Mouse (Mus musculus) CH12F3 (cell line): ENCODE measurements at regions not wholly inside any gene's neighbourhood (a gene's known extent, or its start where the extent isn't known, plus 50 kb on each side); places are given as distances from the start of the nearest gene placed in this dataset.

Experiments
- in situ Hi-C: fragments of 300-500 bp; cut with MboI; formaldehyde crosslinking; loops from 2 replicates; pipeline ENCODE4 v1.14.3; 2020; ENCODE audit warnings: low sequenced_read_pairs

DNA sequence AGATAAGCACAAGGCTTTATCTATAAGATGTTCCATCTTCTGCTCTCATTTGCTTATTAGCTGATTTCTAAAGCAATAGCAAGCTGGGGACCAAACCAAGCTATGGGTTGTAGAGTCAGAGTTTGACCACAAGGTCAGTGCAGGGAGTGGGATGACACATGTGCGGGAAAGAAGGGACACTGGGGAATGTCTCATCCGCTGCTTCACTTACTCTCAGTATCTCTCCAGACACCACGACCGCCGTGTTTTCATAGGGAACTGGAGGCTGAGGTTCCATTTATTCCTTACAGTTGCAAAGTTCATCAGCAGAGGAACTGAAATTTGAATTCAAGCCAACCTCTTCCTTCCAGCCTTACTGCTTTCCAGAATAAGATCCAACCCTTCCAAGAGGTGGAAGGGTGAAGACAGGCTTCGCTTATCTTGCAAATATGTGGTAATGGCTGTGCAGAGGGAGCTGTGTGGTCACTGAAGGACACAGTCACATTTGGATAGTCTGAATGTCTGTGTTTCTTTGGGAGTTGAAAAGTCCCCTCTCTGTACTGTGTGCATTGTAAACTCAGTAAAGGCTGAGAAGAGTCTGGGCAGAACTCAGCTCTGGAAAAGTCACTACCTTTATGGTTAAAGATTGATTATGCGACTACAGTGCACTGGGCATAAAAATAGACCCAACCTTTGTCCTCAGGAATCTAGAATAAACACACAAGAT is 118.1 kb upstream of the C1qtnf3 start:
- in situ Hi-C loops: no loop called here

DNA sequence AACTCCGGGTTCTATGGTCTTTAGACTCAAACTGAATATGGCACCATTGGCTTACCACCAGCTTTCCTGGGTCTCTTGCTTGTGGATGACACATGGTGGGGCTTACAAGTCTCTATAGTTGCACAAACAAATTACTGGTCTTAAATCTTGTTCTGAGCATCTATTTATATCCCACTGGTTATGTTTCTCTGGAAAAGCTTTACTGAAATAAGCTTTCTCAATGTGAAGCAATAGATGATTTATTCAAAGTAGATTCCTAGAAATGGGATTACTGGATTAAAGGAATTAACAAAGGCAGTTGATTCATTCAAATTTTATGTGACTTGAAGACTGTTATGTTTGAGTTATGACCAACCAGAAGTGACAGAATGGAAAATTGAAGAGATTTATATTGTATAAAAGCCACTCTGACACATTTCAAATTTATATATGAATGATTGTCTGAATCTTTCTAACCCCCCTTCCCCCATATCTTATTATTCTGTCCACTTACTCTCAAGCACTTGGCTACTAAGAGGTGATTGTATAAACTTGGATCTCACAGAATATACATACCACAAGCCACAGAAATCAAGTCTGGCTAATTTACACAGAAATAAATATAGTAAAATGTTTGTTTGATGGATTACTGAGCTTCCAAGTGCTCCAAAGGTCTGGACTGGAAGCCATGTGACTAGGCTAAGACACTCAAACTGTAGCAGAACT is 113.4 kb upstream of the C1qtnf3 start:
- in situ Hi-C loops: no loop called here

DNA sequence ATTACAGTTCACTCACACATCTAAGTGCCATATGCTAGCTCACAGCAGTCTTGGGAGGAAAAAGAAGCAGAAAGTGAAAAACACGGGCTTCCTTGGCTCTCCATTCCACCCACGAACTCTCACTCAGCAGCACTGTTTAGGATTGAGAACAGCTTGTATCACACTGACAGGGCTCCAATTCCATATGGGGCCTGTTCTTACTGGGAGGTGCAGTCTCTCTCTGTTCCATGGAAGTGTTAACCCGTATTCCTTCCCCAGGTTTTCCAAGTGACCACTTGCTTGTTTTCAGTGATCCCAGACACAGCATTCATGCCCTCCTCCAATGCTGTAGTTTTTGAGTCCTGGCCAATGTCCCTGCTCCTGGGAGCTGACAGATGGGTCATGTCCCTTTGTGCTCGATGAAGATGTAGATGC is 111.5 kb upstream of the C1qtnf3 start:
- in situ Hi-C loops: no loop called here

DNA sequence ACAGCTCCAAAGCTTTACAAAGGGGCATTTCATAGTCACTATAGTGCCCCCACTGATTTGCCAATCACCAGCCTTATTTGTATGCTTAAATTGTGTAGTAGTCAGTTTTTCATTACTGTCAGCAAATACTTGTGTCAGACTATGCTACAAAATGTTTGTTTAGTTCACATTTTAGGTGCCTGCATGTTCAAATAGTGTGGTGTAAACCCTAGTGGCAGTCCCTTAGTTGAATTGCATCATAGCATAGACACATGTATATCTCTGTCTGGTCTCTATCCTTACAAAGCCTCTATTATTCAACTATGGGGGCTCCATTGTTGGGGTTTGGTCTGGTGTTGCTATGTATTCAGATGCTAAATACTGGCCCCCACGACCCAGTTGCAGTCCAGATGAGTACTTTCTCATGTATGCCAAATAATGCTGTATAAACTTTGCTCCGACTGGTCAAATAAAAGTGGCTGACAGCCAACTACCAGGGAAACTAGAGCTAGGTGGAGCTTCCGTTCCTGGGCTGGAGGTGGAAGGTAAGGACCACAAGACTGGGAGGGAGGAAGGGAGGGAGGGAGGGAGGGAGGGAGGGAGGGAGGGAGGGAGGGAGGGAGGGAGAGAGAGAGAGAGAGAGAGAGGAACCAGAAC is 109.0 kb upstream of the C1qtnf3 start:
- in situ Hi-C loops: no loop called here

DNA sequence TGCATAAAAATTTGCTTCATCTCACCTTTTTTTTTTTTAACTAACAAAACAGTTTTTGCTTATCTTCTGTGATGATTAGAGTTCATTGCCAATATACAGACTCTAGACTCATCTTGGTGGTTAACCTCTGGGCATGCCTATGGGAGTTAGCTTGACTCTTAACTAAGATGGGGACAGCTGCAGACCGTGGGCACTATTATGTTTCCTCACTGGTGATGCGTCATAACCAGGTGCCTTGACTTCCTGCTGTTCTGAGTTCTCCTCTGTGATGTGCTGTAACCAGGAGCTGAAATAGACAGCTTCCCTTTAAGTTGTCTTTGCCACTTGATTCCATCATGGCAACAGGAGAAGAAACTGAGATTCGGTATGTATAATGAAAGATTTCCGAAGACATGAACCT is 105.4 kb upstream of the C1qtnf3 start:
- in situ Hi-C loops: no loop called here

DNA sequence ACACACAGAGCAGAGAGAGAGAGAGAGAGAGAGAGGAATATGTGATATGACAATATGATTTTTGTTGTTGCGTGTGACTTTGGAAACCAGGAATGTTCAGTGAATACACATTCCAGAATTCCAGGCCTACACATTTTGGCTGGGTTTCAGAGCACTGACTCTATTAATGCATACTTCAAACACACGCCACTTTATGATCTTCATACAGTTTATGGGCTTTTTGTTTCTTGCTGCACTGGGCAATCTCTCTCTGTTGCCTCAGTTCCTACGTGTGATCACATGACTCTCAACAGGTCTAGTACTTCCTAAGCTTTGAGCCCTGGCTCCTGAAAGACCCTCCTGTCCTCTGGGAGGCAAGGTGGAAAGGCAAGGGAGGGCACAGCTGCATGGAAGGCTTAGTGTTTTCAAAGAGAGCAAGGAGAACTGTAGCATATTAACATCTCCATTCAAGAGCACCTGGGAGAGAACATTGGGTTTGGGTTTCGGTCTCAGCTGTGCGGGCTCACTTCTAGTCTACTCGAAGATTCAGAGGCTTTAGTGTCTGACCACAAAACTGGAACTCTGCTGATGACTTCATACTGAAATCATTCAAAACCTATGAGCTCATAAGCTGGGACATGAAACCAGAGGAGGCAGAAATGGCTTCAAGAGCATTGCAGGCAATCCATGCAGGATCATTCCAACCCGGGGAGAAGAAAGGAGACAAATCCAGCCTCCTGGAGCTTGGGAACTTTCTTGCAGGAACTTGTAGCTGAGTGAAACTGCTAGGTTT is 87.9 kb upstream of the C1qtnf3 start:
- in situ Hi-C loops: no loop called here

DNA sequence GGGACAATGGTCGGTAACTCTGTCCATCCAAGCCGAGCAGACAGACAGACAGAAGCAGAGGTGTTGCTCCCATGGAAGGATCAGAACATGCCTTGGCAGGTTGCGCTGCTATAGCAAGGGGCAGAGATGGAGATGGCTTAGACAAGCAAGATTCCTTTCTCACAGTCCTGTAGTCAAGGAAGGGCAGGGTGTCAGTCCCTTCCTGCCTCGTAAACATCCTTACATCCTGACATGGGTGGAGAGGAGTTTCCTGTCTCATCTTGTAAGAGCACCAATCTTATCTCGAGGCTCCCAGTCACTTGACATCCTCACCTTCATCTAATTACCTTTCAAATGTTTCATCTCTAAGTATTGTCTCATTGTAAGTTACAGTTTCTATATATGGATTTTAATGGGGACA is 87.0 kb upstream of the C1qtnf3 start:
- in situ Hi-C loops: no loop called here

DNA sequence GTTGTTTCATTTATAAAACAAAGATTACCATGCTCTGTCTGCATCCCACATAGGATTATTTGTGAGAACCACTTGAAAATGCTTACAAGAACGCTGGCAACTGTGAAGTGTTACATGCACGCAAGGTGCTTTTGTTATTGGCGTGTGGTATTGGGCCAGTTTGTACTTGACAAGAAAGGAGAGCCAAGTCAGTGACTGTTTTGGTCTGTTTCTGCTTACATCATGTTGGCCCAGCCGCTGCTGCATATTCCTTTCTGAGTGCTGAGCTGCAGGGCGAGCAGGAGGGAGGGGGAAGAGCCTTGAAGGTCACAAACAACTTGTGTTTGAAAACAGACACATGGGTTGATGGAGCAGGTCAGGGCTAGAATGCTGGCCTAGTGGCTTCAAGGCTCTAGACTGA is 85.3 kb upstream of the C1qtnf3 start:
- in situ Hi-C loops: no loop called here

DNA sequence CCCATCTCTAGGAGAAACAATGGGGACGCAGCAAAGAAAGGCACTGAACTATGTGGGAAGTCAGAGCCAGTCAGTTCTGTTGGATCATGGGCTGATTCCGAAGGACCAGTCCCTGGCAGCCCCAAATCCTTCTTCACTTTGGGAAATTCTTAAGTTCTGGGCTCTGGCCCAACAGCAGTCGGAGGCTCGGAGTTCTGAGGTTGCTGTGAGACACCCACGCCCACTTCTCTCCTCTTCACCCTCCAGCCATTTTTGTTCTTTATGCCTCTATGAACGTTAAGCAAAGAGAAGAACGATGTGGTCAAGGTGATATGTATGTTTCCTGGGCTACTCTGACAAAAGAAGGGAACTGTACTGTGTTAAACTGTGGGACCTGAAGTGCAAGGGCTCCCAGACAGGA is 84.0 kb upstream of the C1qtnf3 start:
- in situ Hi-C loops: no loop called here

DNA sequence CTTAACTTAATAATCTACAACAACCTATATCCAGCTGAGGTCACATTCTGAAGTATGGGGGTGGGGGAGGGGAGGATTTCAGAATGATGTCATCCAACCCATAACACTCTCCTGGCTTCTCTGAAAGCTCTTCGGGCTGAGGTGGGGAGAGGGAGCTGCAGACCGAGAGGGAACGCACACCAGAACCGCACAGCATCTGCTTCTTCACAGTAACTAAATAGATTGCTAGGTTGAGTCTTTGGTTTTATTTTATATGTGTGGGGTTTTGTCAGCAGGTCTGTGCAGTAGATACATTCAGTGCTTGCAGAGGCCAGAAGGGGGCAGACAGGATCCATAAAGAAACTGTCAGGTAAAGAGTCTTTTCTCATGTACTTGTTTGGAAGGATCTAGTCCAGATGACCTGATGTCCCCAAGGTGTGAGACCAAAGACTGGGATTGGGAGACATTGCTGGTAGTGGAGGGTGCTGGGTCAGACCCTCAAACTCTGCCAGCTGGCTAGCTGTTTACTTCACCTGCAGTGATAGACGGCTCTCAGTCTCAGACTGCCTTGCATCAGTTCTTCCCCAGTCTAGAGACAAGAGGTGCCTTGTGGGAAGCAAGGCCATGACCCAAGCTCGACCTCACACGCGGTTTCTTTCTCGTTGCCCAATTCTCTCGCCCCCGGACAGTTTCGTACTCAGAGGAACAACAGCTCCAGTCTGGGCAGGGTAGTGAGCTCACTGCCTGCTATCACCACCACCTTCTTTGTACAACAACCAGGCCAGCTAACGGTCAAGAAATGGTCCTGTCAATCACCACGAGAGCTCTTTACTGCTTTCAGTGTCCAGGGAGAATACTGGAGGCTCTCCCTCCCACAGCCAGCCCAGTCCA is 83.2 kb upstream of the C1qtnf3 start:
- in situ Hi-C loops: no loop called here

DNA sequence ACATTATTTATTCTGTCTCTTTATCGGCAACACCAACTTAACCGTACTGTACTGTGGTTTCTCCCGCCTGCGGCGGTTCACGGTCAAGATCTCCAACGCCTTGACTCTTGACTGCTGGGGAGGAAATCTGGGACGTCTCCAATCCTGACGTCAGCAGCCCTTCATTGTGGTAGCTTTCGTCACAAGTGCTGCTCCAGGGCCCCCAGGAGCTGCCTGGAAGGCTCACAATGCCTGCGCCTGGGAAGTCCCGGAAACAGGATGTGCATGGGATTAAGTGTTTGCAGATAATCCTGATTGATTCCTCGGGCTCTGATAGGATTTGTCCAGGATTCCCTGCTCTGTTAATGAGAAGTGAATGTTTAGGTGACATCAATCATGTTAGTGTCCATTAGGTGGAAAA is 82.3 kb upstream of the C1qtnf3 start:
- in situ Hi-C loops: no loop called here

DNA sequence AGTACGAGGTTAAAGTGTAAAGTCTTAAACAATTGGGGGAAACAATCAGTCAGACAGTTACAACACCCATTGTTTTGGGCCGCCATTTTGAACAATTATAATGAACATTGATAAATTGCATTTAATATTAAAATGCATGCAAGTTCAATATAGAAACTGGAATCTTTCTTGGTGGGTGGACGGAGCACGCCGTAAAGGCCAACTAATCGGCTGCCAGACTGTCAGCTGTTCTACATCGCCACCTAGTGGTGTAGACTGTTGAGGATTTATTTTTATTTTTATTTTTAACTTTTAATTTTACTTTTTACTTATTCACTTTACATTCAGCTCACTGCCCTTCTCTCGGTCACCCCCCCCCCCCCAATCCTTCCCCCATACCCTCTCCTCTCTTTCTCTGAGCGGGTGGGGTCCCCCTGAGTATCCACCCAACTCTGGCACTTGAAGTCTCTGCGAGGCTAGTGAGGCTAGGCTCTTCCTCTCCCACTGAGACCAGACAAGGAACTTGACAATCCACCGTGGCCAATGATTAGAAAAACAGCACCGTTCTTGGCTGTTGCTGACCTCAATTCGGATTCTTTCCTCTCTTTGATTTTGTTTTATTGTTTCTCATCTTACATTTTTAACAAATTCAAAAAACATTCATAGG is 79.7 kb upstream of the C1qtnf3 start:
- in situ Hi-C loops: no loop called here

DNA sequence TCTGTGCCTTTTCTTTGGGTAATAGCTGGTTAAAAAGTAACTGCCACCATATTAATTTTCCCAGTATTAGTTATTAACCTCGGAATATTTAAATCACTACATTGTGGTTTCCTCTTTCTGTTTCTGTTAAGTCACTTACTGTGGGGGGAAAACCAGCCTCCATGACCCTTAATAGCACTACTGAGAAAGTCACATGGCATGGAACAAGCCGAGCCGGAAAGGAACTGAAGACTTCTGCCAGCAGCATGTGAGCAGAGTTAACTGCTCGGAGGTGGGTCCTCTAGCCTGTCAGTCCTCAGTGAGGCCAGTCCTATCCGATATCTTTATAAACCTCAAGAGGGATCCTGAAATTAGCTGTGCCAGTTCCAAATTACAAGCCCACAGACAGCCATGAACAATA is 75.8 kb upstream of the C1qtnf3 start:
- in situ Hi-C loops: no loop called here

DNA sequence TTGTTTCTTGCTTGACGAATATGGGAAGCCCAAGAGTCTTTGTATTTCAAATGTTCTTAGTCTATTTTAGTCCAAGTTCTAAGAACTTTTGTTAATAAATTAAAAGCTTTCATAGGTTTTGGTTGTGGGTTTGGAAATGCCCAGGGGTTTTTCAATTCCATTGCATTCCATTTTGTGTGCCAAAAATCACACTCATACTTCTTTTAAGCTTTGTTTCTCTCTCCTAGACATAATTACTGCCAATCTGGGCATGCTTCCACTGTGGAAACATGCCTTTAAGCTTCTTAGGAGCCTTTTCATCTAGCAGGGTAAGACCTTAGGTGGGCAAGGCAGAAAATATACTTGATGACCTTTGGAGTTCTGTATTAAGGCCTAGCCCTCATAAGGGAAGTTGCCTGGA is 70.4 kb upstream of the C1qtnf3 start:
- in situ Hi-C loops: no loop called here

DNA sequence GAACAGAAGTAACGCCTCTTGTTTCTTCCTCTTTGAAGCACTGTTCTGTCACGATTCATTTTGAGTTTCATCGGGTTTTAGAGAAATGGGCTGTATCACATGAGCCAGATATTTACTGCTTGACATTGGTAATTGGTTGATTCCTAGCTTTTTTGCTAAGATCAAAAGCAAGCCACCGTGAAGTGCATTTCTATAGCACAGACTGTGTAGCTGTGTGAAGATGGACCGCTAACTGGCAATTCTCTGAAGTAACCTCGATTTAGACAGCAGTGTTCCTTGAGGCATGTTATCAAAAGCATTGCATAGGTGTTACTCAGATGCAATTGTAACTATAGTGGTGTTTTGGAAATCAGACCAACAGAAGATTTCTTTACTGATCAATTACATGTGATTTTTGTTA is 64.1 kb upstream of the C1qtnf3 start:
- in situ Hi-C loops: no loop called here

DNA sequence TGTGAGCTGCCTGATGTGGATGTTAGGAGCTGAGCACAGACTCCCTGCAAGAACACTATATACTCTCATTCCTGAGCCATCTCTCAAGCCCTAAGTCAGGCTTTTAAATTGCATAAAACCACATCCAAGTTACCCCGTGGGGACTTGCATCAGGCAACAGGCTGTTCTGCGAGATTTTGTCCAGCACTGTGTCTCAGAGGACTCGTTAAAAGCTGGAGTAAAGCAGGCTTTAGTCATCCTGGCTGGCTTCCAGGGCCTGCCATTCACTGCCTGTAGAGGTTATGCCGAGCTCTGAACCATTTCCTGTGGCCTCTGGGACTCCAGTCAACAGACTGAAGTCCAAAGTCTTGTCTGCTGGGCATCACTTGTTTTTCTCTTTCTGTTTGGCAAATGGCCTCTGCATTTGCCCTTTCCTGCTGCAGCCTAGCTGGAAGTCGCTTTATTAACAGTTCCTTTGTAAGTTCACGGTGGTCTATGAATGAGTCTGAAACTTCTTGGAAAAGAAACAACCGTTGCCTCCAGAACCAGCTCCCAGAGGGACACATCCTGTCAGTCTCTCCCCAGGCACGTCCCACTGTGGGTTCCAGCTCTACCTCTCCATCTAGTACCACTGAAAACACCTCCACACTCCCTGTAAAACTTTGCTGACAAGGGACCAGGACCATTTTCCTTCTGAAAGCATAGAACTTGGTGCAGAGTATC is 61.8 kb upstream of the C1qtnf3 start:
- in situ Hi-C loops: loop anchor here (10.0 kb wide), 1 partner anchor 396 kb away; no protein-coding TSS in a partner anchor

DNA sequence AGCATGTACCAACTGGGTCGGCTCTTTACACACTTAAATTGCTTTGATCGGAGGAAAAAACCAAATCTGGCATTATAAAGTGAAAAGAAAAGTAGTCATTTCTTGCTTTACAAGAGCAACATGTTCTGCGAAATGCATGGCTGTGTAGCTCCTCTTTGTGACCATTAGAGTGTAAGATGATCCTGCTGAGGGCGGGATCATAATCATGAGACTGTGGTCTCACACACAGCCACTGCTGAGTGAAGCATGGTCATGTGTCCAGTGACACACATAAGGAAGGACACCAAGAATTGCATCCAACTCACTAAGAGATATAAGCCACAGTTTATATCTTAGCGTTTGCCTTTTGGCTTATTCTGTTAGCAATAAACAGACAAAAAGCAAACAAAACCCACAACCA is 53.8 kb upstream of the C1qtnf3 start:
- in situ Hi-C loops: loop anchor here (10.0 kb wide), 1 partner anchor 404 kb away; no protein-coding TSS in a partner anchor

DNA sequence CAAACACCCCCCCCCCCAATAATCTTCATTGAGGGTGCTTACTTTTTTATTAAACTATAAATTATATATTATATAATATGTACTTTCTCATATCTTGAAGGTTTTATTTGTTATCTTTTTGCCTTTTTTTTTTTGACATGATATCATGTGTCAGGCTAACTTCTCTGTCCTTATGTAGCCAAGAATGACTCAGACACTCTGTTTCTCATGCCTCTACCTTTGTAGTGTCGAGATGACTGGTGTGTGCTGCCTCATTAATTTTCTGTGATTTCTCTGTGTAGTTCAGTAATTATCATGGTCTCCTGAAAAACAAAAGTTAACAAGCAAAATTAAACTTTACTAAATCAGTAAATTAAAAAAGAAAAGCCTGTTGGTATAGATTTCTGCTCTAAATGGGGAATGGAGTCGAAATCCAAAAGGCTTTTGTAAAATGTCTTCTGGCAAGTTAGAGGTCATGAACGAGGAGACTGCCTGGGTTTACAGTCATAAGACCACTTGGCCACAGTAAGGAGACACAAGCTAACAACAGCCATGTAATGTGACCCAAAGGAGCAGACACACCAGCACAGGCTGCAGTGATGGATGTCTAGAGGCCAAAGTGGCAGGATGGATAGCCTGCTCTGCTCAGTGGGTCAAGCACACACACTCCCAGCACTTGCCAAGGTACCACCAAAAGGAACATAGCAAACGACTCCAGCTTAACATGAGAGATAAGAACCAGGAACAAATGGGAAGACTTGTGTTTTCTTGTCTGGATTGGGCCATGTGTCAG is 53.2 kb upstream of the C1qtnf3 start:
- in situ Hi-C loops: loop anchor here (10.0 kb wide), 1 partner anchor 404 kb away; no protein-coding TSS in a partner anchor
